Mouse (Mus musculus): ENCODE results near the gene C87436.

GRCm38 (mm10) chr6:86388461-86388860, 49.7 kb upstream of the C87436 start:
- TF ChIP-seq NANOG (IDR thresholded peaks at IDR 0.05; ENCODE audit: borderline replicate concordance, low read length) (no peak), CTCF (conservative IDR thresholded peaks at IDR 0.05; ENCODE audit: low read length) (no peak)
